Mouse (Mus musculus): ENCODE measurements around the gene Itch. TPM values are rescaled to one million over a fixed set of nuclear protein-coding genes. Genes with fewer than 3 reads are reported as not detected.

Gene Itch
- total RNA-seq, 4 experiments from 2014 or later = 49.5 to 73.0 (median 63.1) TPM

Other genes with a start within 250 kb of the Itch start
- 10 to 100 TPM; 52.0 to 55.8 (median 52.8) TPM for gene Eif2s2, start 240.6 kb upstream of the Itch start, total RNA-seq (2022)
- under 1 TPM; 0.14 to 0.37 (median 0.28) TPM for gene Gm14226, start 115.2 kb upstream of the Itch start, total RNA-seq (2022)
- gene Ahcy, start 59.0 kb upstream of the Itch start, total RNA-seq (2022) = 10 to 100 TPM; 14.8 to 16.8 (median 16.3) TPM
- gene Dynlrb1, start 103.0 kb downstream of the Itch start, total RNA-seq (2022) = 100 to 1,000 TPM; 215 to 277 (median 238) TPM
- 100 to 1,000 TPM; 208 to 237 (median 223) TPM for gene Map1lc3a, start 142.8 kb downstream of the Itch start, total RNA-seq (2022)
- 10 to 100 TPM; 27.7 to 32.6 (median 30.2) TPM for gene Pigu, start 223.9 kb downstream of the Itch start, total RNA-seq (2022)
- gene Trp53inp2, start 247.6 kb downstream of the Itch start, total RNA-seq (2022) = 100 to 1,000 TPM; 108 to 119 (median 111) TPM

All from layer of hippocampus, adult 8-10 months (tissue).